Comparison of ENCODE assay signal across 15 mouse cellular contexts in the genomic region with DNA sequence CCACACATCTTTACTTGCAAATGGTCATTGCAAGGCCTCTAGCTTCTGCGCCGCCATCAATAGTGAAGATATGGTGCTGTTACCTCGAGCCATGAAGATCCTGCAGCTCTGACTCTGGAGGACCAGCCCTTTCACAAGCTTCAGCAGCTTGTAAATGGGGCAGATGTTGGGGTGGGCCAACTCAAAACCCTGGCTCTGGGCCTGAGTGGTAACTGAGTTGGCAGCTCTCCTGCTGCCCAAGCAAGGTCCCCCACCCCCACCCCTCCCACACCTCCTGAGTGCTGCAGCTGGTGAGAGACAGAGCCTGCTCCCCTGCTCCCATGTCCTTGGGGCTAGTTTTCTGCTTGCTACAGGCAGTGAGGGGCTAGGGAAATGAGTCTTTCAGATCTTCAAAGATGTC.
"Had no signal": no experiment of that assay in that cellular context is flagged by ENCODE, and none has a peak within 500 bp of the region (broad histone marks: within the 10 kb centered on the region; RNA-seq: fewer than 3 reads in every experiment).

No protein-coding gene starts in this region.

- ATAC-seq: lung, postnatal 0 days; midbrain, embryonic 15.5 days had no signal

- H3K36me3 ChIP-seq: kidney, embryonic 15.5 days; limb, embryonic 12.5 days; liver, embryonic 15.5 days; midbrain, embryonic 15.5 days; stomach, embryonic 15.5 days had no signal

- H3K4me1 ChIP-seq: kidney, embryonic 15.5 days; liver, embryonic 15.5 days; midbrain, embryonic 15.5 days; stomach, embryonic 15.5 days had no signal

- H3K4me3 ChIP-seq: kidney, embryonic 15.5 days; left cerebral cortex, adult 2 months; limb, embryonic 12.5 days; liver, embryonic 15.5 days; midbrain, embryonic 15.5 days; stomach, embryonic 15.5 days had no signal

- H3K9ac ChIP-seq: kidney, embryonic 15.5 days; limb, embryonic 12.5 days; liver, embryonic 15.5 days; midbrain, embryonic 15.5 days; stomach, embryonic 15.5 days had no signal

- H3K4me2 ChIP-seq: kidney, embryonic 15.5 days; limb, embryonic 12.5 days; liver, embryonic 11.5 days; liver, embryonic 15.5 days; midbrain, embryonic 15.5 days; stomach, embryonic 15.5 days had no signal

- H3K27ac ChIP-seq: kidney, embryonic 15.5 days; left cerebral cortex, adult 2 months; limb, embryonic 12.5 days; liver, embryonic 15.5 days; midbrain, embryonic 15.5 days; stomach, embryonic 15.5 days had no signal

- DNase-seq: kidney, adult 18-20 months; kidney, postnatal 14 days; lung, adult 2 months; lung, postnatal 36 days; right cerebral cortex, postnatal 14 days; thymus, adult 2 months; thymus, postnatal 25 days had no signal

- H3K27me3 ChIP-seq: kidney, embryonic 15.5 days; limb, embryonic 12.5 days; liver, embryonic 15.5 days; midbrain, embryonic 15.5 days; stomach, embryonic 15.5 days had no signal

- H3K9me3 ChIP-seq: kidney, embryonic 15.5 days; limb, embryonic 12.5 days; liver, embryonic 15.5 days; midbrain, embryonic 15.5 days; stomach, embryonic 15.5 days had no signal
